Mouse (Mus musculus) embryonic fibroblast, embryonic 13.5 days (primary cell): Measurements from ENCODE around the gene Zfp945. TPM values are rescaled to one million over a fixed set of nuclear protein-coding genes. Genes with fewer than 3 reads are reported as not detected.

Experiments
- H3K27ac ChIP-seq: 2 replicates; pipeline ENCODE4 v1.5.1; 2012; ENCODE audit warnings: low read length, control low read depth, inconsistent platforms; ENCODE audit not compliant: insufficient read depth
- H3K4me1 ChIP-seq: 2 replicates; pipeline ENCODE4 v1.6.1; 2011; ENCODE audit warnings: low read length; ENCODE audit not compliant: control insufficient read depth, insufficient read depth
- H3K4me3 ChIP-seq: 2 replicates; pipeline ENCODE4 v1.5.1; 2011; ENCODE audit warnings: mild to moderate bottlenecking, control low read depth, low read length; ENCODE audit not compliant: insufficient read depth
- CTCF ChIP-seq: IDR thresholded peaks from 2 replicates; pipeline ENCODE4 v1.5.1; 2011; ENCODE audit warnings: mild to moderate bottlenecking, control low read depth, low read length, moderate library complexity, borderline replicate concordance; ENCODE audit not compliant: insufficient read depth
- POLR2A ChIP-seq: IDR thresholded peaks from 2 replicates; pipeline ENCODE4 v1.6.1; 2011; ENCODE audit warnings: low read depth, mild to moderate bottlenecking, control low read depth, low read length, moderate library complexity
- polyA plus RNA-seq: library from polyadenylated mRNA; stranded (reverse); fragments of >200 nt; gene quantifications from 2 replicates; pipeline ENCODE4 v1.2.4, GENCODE M21; 2011; ENCODE audit warnings: low read depth; ENCODE audit not compliant: missing spikeins, insufficient read length

Gene Zfp945
- polyA plus RNA-seq, 1 experiment, result 20.1 TPM

GRCm38 (mm10) chr17:22799707-22800106, 67.2 kb downstream of the Zfp945 start:
- TF ChIP-seq POLR2A, result no peak
- TF ChIP-seq CTCF, result no peak
- no peak overlapping the region for H3K27ac ChIP-seq
- no peaks in the 10 kb centered on the region for H3K4me1 ChIP-seq

More at GRCm38 (mm10) chr17:22799707-22800106, 67.2 kb downstream of the Zfp945 start:
- H3K4me3 ChIP-seq, result no peak overlapping the region

Other genes with a start within 250 kb of the Zfp945 start
- not detected in 2 replicates for gene Vmn2r113, start 75.8 kb upstream of the Zfp945 start, polyA plus RNA-seq
- gene Vmn2r-ps130, start 194.0 kb upstream of the Zfp945 start, polyA plus RNA-seq, result not detected in 2 replicates